Mouse (Mus musculus) cerebellum, postnatal 25 days (tissue): ENCODE data around the gene Ccdc87.
A peak's percentile ranks its signal among the peaks of the same experiment; 100 is the strongest.
"Not testable (repeated sequence)": the region's sequence is repeated elsewhere in the genome, so short reads cannot be mapped to it uniquely, and the experiment has no call there.

ENCODE experiments used
- DNase-seq, 2 experiments: peaks; one replicate each; pipeline ENCODE4 v3.0.0; 2021; ENCODE audit warnings: mixed read lengths in 2 of 2

The Ccdc87 gene

GRCm38 (mm10) chr19:4839149-4839548, at the start of gene Ccdc87, which contains the start of gene Ccs:
Gene Ccdc87 (plus strand): TSS chr19:4839366.
Gene Ccs (minus strand): TSS chr19:4839332.
- peak; percentile 96 to 98 for DNase-seq

- DNase-seq, result no peak
These were observed 45.8 kb upstream of the Ccdc87 start for GRCm38 (mm10) chr19:4793281-4793830.

- peak; percentile 96 to 97 for DNase-seq
These were observed 45.2 kb upstream of the Ccdc87 start, which contains the start of gene Rbm4 for GRCm38 (mm10) chr19:4793831-4794422. Gene Rbm4 (minus strand): TSS chr19:4793901.

- no peak for DNase-seq
These were observed 43.2 kb upstream of the Ccdc87 start for GRCm38 (mm10) chr19:4795929-4796328.

GRCm38 (mm10) chr19:4797846-4798245, 41.3 kb upstream of the Ccdc87 start:
- no peak for DNase-seq

GRCm38 (mm10) chr19:4799083-4799482, 40.1 kb upstream of the Ccdc87 start:
- no peak for DNase-seq

- peak; percentile 67 to 70 for DNase-seq
These were observed 36.5 kb upstream of the Ccdc87 start for GRCm38 (mm10) chr19:4802691-4803091.

- DNase-seq, result peak in 1 of 2 experiments; percentile 35
These were observed 35.9 kb upstream of the Ccdc87 start for GRCm38 (mm10) chr19:4803283-4803682.

- no peak for DNase-seq
These were observed 28.9 kb upstream of the Ccdc87 start for GRCm38 (mm10) chr19:4810309-4810708.

GRCm38 (mm10) chr19:4810746-4811062, 28.5 kb upstream of the Ccdc87 start:
- no peak for DNase-seq

GRCm38 (mm10) chr19:4811063-4811908, 27.9 kb upstream of the Ccdc87 start, which contains the start of the genes Gm21992 and Rbm14:
Gene Gm21992 (minus strand): TSS chr19:4811612.
Gene Rbm14 (minus strand): TSS chr19:4811634.
- DNase-seq, result peak; percentile 98 to 99

GRCm38 (mm10) chr19:4811909-4812242, 27.3 kb upstream of the Ccdc87 start:
- DNase-seq, result no peak

- not testable (repeated sequence) for DNase-seq
These were observed 26.7 kb upstream of the Ccdc87 start for GRCm38 (mm10) chr19:4812334-4812949.

- peak; percentile 25 to 59 for DNase-seq
These were observed 26.2 kb upstream of the Ccdc87 start for GRCm38 (mm10) chr19:4813015-4813414.

- DNase-seq, result no peak
These were observed 21.9 kb upstream of the Ccdc87 start for GRCm38 (mm10) chr19:4817182-4817835.

- DNase-seq, result peak; percentile 45 to 69
These were observed 18.4 kb upstream of the Ccdc87 start for GRCm38 (mm10) chr19:4820678-4821303.

GRCm38 (mm10) chr19:4828444-4829114, 10.6 kb upstream of the Ccdc87 start:
- DNase-seq, result no peak

- peak; percentile 88 to 91 for DNase-seq
These were observed 10.0 kb upstream of the Ccdc87 start for GRCm38 (mm10) chr19:4829156-4829555.

GRCm38 (mm10) chr19:4833977-4834376, 5.2 kb upstream of the Ccdc87 start:
- no peak for DNase-seq

GRCm38 (mm10) chr19:4836096-4836495, 3.1 kb upstream of the Ccdc87 start:
- no peak for DNase-seq

GRCm38 (mm10) chr19:4837049-4837448, 2.1 kb upstream of the Ccdc87 start:
- peak in 1 of 2 experiments; percentile 34 for DNase-seq
